In genomic region chr1:106544817-106545612, GRCm38 (mm10) we compare ENCODE assay signal across 9 mouse cellular contexts.
DNase-seq lines count a peak whose midpoint lies in the region; ATAC-seq lines count a peak whose summit lies in the region.
"Had no signal": no experiment of that assay in that cellular context is flagged by ENCODE, and none has a peak within 500 bp of the region (broad histone marks: within the 10 kb centered on the region; RNA-seq: fewer than 3 reads in every experiment).

No protein-coding gene starts in this region.

- peak; percentile 21 for DNase-seq in hindbrain, embryonic 10.5 days (ENCODE audit: low spot score)
- DNase-seq in CD4-positive, CD25-positive, alpha-beta regulatory T cell, adult 2 months (ENCODE audit: low read depth, low spot score) = peak; percentile 77
- peak; percentile 43 for DNase-seq in adipocyte (ENCODE audit: low spot score)
- DNase-seq in gastrocnemius, postnatal 14 days = peak; percentile 23
- peak; percentile 18 to 48 for DNase-seq in left cerebral cortex, postnatal 14 days (ENCODE audit: low spot score in 2 of 2)
- peak; percentile 9 for DNase-seq in right cerebral cortex, postnatal 25 days
- DNase-seq in c-Kit-positive CD71-positive TER-119-positive erythroid progenitor cells, embryonic 14.5 days (ENCODE audit: low spot score) = no peak

- peaks cover 10% of the 10 kb centered on the region for H3K4me1 ChIP-seq in hindbrain, embryonic 10.5 days (replicated peaks)
- no peaks in the 10 kb centered on the region for H3K4me1 ChIP-seq in hindbrain, embryonic 13.5 days (replicated peaks)

- H3K36me3 ChIP-seq in hindbrain, embryonic 10.5 days = no peaks in the 10 kb centered on the region
- no peaks in the 10 kb centered on the region for H3K36me3 ChIP-seq in hindbrain, embryonic 13.5 days
- H3K36me3 ChIP-seq: embryonic facial prominence, embryonic 13.5 days had no signal

- H3K27me3 ChIP-seq in hindbrain, embryonic 10.5 days (ENCODE audit: insufficient read depth, poor library complexity, severe bottlenecking) = no peaks in the 10 kb centered on the region
- H3K27me3 ChIP-seq in hindbrain, embryonic 13.5 days = no peaks in the 10 kb centered on the region
- H3K27me3 ChIP-seq: embryonic facial prominence, embryonic 13.5 days had no signal

- H3K4me3 ChIP-seq in hindbrain, embryonic 10.5 days = no peak overlapping the region
- H3K4me3 ChIP-seq in hindbrain, embryonic 13.5 days = no peak overlapping the region
- H3K4me3 ChIP-seq: embryonic facial prominence, embryonic 13.5 days had no signal

- ATAC-seq in hindbrain, embryonic 13.5 days (ENCODE audit: low FRiP score) = no peak

- H3K9ac ChIP-seq in hindbrain, embryonic 13.5 days = no peak overlapping the region
- H3K9ac ChIP-seq: embryonic facial prominence, embryonic 13.5 days had no signal

- 68% methylated on average over 6 of the region's 6 CpGs for WGBS in hindbrain, embryonic 10.5 days
- WGBS in hindbrain, embryonic 13.5 days = 69% methylated on average over 6 of the region's 6 CpGs

- no peak overlapping the region for H3K4me2 ChIP-seq in hindbrain, embryonic 13.5 days
- H3K4me2 ChIP-seq: embryonic facial prominence, embryonic 13.5 days had no signal

- no peak overlapping the region for H3K27ac ChIP-seq in hindbrain, embryonic 10.5 days
- H3K27ac ChIP-seq in hindbrain, embryonic 13.5 days = no peak overlapping the region
- H3K27ac ChIP-seq: embryonic facial prominence, embryonic 13.5 days had no signal

- intact Hi-C loops in gastrocnemius, postnatal 14 days (cut with DNase I; ENCODE audit: low total_unique reads) = loop anchor here (5.0 to 10.0 kb wide), 2 partner anchors 120 to 172 kb away; no protein-coding TSS in a partner anchor
- intact Hi-C loops in left cerebral cortex, postnatal 14 days (cut with DNase I) = no loop called here

- no peaks in the 10 kb centered on the region for H3K9me3 ChIP-seq in hindbrain, embryonic 10.5 days
- H3K9me3 ChIP-seq in hindbrain, embryonic 13.5 days = no peaks in the 10 kb centered on the region
- H3K9me3 ChIP-seq: embryonic facial prominence, embryonic 13.5 days had no signal
